Mouse (Mus musculus) stomach, embryonic 14.5 days (tissue): ENCODE measurements around the gene Plcd3. TPM values are rescaled to one million over a fixed set of nuclear protein-coding genes. Genes with fewer than 3 reads are reported as not detected.

ENCODE experiments used
- ATAC-seq: fragments of 200-750 bp; cut with Nextera tagmentation; 2 replicates; pipeline ENCODE4 v1.8.0; 2017; ENCODE audit warnings: low read depth, moderate TSS enrichment; ENCODE audit not compliant: insufficient number of reproducible peaks, insufficient read depth, low FRiP score
- H3K27ac ChIP-seq: fragments of 300-500 bp; sonication (generic); 2 replicates; pipeline ENCODE4 v1.5.1; 2014; ENCODE audit warnings: mild to moderate bottlenecking, low read length, moderate library complexity, mixed read lengths
- H3K27me3 ChIP-seq: fragments of 300-500 bp; sonication (generic); 2 replicates; pipeline ENCODE4 v1.6.1; 2014; ENCODE audit warnings: low read length, control low read depth, mixed read lengths; ENCODE audit not compliant: control insufficient read depth, insufficient read depth
- H3K36me3 ChIP-seq: fragments of 300-500 bp; sonication (generic); 2 replicates; pipeline ENCODE4 v1.6.1; 2014; ENCODE audit warnings: mild to moderate bottlenecking, control low read depth, low read length, moderate library complexity, mixed read lengths; ENCODE audit not compliant: control insufficient read depth, insufficient read depth
- H3K4me1 ChIP-seq: fragments of 300-500 bp; sonication (generic); 2 replicates; pipeline ENCODE4 v1.6.1; 2014; ENCODE audit warnings: low read length, control low read depth, mixed read lengths; ENCODE audit not compliant: control insufficient read depth, insufficient read depth
- H3K4me2 ChIP-seq: fragments of 300-500 bp; sonication (generic); replicated peaks from 2 replicates; pipeline ENCODE4 v1.6.1; 2014; ENCODE audit warnings: low read depth, low read length, control low read depth
- H3K4me3 ChIP-seq: fragments of 300-500 bp; sonication (generic); 2 replicates; pipeline ENCODE4 v1.5.1; 2014; ENCODE audit warnings: low read depth, low read length, control low read depth
- H3K9ac ChIP-seq: fragments of 300-500 bp; sonication (generic); replicated peaks from 2 replicates; pipeline ENCODE4 v1.6.1; 2014; ENCODE audit warnings: low read depth, mild to moderate bottlenecking, control low read depth, low read length, moderate library complexity, mixed read lengths
- H3K9me3 ChIP-seq: fragments of 300-500 bp; sonication (generic); 2 replicates; pipeline ENCODE4 v1.6.1; 2016; ENCODE audit warnings: low read depth, low read length, control low read depth; ENCODE audit not compliant: control insufficient read depth
- WGBS: fragments of 180-500 bp; shearing (Covaris S2); extraction: QIAGEN DNeasy Blood & Tissue Kit; methylation state at CpG from one replicate; pipeline ENCODE4 v1.1.7; 2014; 5-methylcytosine and 5-hydroxymethylcytosine counted together
- polyA plus RNA-seq: library from polyadenylated mRNA; unstranded; fragments of >200 nt; fragmentation: Nextera tagmentation; extraction: Ambion mirVana; gene quantifications from 2 replicates; pipeline ENCODE4 v1.2.1, GENCODE M21; 2014

The Plcd3 gene
- polyA plus RNA-seq, 1 experiment from 2014 or later, result 2.5 TPM

DNA sequence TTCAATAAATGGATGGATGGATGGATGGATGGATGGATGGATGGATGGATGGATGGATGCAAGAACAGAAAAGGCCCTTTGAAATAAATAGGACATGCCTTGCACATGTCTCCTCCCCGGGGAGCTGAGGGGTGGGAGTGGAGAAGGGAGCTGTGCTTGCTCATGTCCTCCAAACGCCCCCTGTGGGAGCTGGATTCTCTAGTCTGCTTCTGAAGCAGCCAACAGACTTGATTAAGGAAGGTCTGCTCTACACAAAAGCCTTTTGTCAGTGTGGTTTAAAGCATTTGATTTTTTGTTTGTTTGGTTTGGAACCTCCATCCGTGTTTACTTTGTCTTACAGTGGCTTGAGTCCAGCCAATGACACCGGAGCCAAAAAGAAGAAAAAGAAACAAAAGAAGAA, 58.6 kb downstream of the Plcd3 start:
- H3K4me3 ChIP-seq, result no peak overlapping the region
- no peaks in the 10 kb centered on the region for H3K9me3 ChIP-seq
- no peaks in the 10 kb centered on the region for H3K27me3 ChIP-seq
- 69% methylated on average over 4 of the region's 4 CpGs for WGBS
- H3K9ac ChIP-seq, result no peak overlapping the region
- no peaks in the 10 kb centered on the region for H3K4me1 ChIP-seq
- no peak overlapping the region for H3K27ac ChIP-seq
- H3K36me3 ChIP-seq, result peaks cover 35% of the 10 kb centered on the region
- H3K4me2 ChIP-seq, result no peak overlapping the region
- no peak for ATAC-seq

DNA sequence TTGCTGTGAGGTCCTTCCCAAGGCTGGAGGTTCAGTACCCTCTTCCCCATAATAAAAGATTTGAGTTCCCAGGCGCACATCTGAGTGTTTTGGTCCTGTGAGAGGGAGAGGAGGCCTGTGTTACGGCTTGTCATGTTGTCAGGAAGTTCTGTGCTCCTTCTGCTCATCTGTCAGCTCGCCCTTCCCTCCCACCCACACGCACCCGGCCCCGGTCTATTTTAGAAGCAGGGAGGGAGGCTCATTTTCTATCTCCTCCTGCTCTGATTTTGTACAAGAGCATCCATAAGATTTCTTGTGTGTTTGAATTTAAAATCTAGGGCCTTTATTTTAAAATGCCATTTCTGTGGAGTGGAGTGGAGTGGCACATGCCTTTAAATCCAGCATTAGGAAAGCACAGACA, 63.4 kb downstream of the Plcd3 start:
- no peaks in the 10 kb centered on the region for H3K4me1 ChIP-seq
- ATAC-seq, result no peak
- H3K9ac ChIP-seq, result no peak overlapping the region
- no peaks in the 10 kb centered on the region for H3K9me3 ChIP-seq
- no peak overlapping the region for H3K27ac ChIP-seq
- H3K27me3 ChIP-seq, result no peaks in the 10 kb centered on the region
- WGBS, result 81% methylated on average over 6 of the region's 6 CpGs
- H3K4me3 ChIP-seq, result no peak overlapping the region
- H3K36me3 ChIP-seq, result peaks cover 5% of the 10 kb centered on the region; the same call in 1 of the 2 replicates
- H3K4me2 ChIP-seq, result no peak overlapping the region

- peaks cover 5% of the 10 kb centered on the region; the same call in 1 of the 2 replicates for H3K36me3 ChIP-seq
- no peak overlapping the region for H3K27ac ChIP-seq
- ATAC-seq, result no peak
- no peaks in the 10 kb centered on the region for H3K27me3 ChIP-seq
- H3K4me2 ChIP-seq, result no peak overlapping the region
- 85% methylated on average over 8 of the region's 8 CpGs for WGBS
- H3K4me1 ChIP-seq, result no peaks in the 10 kb centered on the region
- no peak overlapping the region for H3K4me3 ChIP-seq
- H3K9ac ChIP-seq, result no peak overlapping the region
- no peaks in the 10 kb centered on the region for H3K9me3 ChIP-seq
These were observed 64.5 kb downstream of the Plcd3 start for GRCm38 (mm10) chr11:103036881-103037465.

- Histone ChIP-seq H3K4me1 (no peaks in the 10 kb centered on the region), H3K4me2 (no peak overlapping the region), H3K27me3 (no peaks in the 10 kb centered on the region), H3K27ac (no peak overlapping the region), H3K9ac (no peak overlapping the region), H3K36me3 (peaks cover 5% of the 10 kb centered on the region; the same call in 1 of the 2 replicates), H3K4me3 (no peak overlapping the region), H3K9me3 (no peaks in the 10 kb centered on the region)
- WGBS, result 88% methylated on average over 6 of the region's 6 CpGs
- no peak for ATAC-seq
These were observed 66.5 kb downstream of the Plcd3 start for GRCm38 (mm10) chr11:103035007-103035406.

DNA sequence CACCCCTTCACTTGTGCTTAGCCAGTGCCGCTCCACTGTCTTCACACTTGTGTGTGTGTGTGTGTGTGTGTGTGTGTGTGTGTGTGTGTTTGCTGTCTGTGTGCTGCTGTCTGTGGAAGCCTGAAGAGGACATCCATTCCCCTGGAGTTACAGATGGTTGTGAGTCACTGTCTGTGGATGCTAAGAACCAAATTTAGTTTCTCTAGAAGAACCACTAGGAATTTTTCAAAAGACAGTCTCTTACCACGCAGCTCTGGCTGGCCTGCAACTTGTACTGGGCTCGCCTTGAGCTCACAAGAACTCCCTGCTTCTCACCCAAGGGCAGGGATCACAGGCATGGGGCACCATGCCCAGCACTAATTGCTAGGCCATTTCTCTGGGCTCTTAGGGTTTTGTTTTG, 68.4 kb downstream of the Plcd3 start:
- Histone ChIP-seq H3K4me1 (peaks cover 5% of the 10 kb centered on the region; the same call in 1 of the 2 replicates), H3K9ac (no peak overlapping the region), H3K9me3 (no peaks in the 10 kb centered on the region), H3K4me2 (no peak overlapping the region), H3K4me3 (no peak overlapping the region), H3K36me3 (0 out of 2 replicates have a peak, but pooled peaks cover 5% of the 10 kb centered on the region), H3K27me3 (no peaks in the 10 kb centered on the region), H3K27ac (no peak overlapping the region)
- ATAC-seq, result no peak
- 78% methylated on average over 3 of the region's 3 CpGs for WGBS

- ATAC-seq, result peak; percentile 98
- peaks cover 14% of the 10 kb centered on the region; the same call in 1 of the 2 replicates for H3K4me1 ChIP-seq
- peak within 1 kb of the TSS; percentile 72 for H3K4me2 ChIP-seq
- peak within 1 kb of the TSS; percentile 71 for H3K4me3 ChIP-seq
- H3K27me3 ChIP-seq, result no peaks in the 10 kb centered on the region
- H3K9ac ChIP-seq, result peak within 1 kb of the TSS; percentile 70
- H3K9me3 ChIP-seq, result no peaks in the 10 kb centered on the region
- 0% methylated on average over 36 of the region's 36 CpGs for WGBS
- H3K36me3 ChIP-seq, result peaks cover 7% of the 10 kb centered on the region; the same call in 1 of the 2 replicates
- H3K27ac ChIP-seq, result peak within 1 kb of the TSS; percentile 48; the same call in 1 of the 2 replicates
These were observed 73.1 kb downstream of the Plcd3 start, which contains the start of the genes Nmt1 and Dcakd for GRCm38 (mm10) chr11:103028176-103028891. Gene Nmt1, plus strand, starts transcription at chr11:103028190. Gene Dcakd, minus strand, starts transcription at chr11:103028333.

GRCm38 (mm10) chr11:103027570-103028175, 73.8 kb downstream of the Plcd3 start:
- H3K27ac ChIP-seq, result peak overlapping the region; percentile 48; the same call in 1 of the 2 replicates
- peak overlapping the region; percentile 70 for H3K9ac ChIP-seq
- H3K36me3 ChIP-seq, result peaks cover 7% of the 10 kb centered on the region; the same call in 1 of the 2 replicates
- WGBS, result 15% methylated on average over 8 of the region's 8 CpGs
- H3K27me3 ChIP-seq, result no peaks in the 10 kb centered on the region
- peaks cover 14% of the 10 kb centered on the region; the same call in 1 of the 2 replicates for H3K4me1 ChIP-seq
- H3K4me2 ChIP-seq, result peak overlapping the region; percentile 61
- peak overlapping the region; percentile 71 for H3K4me3 ChIP-seq
- ATAC-seq, result peak; percentile 34
- H3K9me3 ChIP-seq, result no peaks in the 10 kb centered on the region

GRCm38 (mm10) chr11:103026901-103027300, 74.6 kb downstream of the Plcd3 start:
- Histone ChIP-seq H3K27ac (no peak overlapping the region), H3K27me3 (no peaks in the 10 kb centered on the region), H3K4me2 (peak overlapping the region; percentile 61; the same call in 1 of the 2 replicates), H3K4me3 (peak overlapping the region; percentile 71; the same call in 1 of the 2 replicates), H3K36me3 (peaks cover 7% of the 10 kb centered on the region; the same call in 1 of the 2 replicates), H3K9me3 (no peaks in the 10 kb centered on the region), H3K4me1 (peaks cover 14% of the 10 kb centered on the region; the same call in 1 of the 2 replicates), H3K9ac (no peak overlapping the region)
- ATAC-seq, result no peak
- WGBS, result 94% methylated on average over 3 of the region's 3 CpGs
